Mouse (Mus musculus) skeletal muscle tissue, adult 2 months (tissue): Measurements from ENCODE around the gene Mif4gd.

ENCODE experiments used
- DNase-seq: peaks from one replicate; pipeline ENCODE4 v3.0.0-alpha.2; 2012; ENCODE audit warnings: low read depth, low spot score

The Mif4gd gene

DNA sequence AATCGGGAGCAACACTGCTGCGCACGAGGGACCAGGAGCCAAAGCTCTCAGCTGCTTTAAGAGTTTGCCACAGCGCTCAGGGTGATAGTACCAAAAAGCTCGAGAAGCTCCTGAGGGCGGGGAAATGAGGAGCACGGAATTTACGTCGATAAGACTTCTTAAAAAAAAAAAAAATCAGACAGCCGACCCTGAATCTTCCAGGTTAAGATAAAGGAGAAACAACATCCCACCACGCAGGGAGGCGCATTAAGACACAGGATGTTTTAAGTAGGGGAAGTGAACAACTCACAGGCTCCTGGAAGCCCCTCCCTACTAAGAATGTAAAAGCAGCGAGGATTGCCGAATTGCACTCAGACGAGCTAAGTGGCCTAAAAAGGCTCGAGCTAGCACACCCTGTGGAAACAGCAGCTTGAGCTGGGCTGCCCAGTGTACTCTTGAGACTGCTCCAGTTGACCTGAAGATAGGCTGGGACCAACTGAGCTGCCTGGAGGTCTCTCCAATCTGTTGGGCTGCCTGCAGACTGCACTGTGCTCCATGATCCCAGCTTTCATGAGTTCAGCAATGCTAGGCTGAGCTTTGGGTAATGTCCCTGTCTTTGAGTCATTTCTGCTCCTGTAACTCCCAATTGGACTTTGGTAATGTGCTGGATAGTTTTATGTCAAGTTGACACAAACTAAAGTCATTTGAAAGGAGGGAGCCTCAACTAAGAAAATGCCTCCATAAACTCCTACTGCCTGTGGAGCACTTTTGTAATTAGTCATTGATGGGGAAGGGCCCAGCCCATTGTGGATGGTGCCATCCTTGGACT is 573 bp upstream of the Mif4gd start:
- no peak for DNase-seq

DNA sequence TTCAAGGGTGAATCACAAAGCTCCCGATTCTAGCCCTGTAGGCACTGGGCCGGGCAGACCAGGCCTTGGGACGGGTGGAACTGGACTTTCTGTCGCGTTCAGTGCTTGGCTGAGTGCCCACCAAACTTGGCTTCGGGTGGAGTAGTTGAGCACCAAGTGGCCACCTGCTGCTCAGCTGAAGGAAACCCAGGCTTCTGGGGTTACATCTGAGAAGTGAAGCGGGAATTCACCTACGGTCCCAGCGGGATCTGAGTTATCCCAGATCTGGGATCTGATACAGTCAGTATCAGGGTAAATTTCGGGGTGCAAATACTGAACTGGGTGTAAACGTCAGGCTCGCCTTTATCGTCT is 735 bp downstream of the Mif4gd start:
- peak; percentile 87 for DNase-seq

DNA sequence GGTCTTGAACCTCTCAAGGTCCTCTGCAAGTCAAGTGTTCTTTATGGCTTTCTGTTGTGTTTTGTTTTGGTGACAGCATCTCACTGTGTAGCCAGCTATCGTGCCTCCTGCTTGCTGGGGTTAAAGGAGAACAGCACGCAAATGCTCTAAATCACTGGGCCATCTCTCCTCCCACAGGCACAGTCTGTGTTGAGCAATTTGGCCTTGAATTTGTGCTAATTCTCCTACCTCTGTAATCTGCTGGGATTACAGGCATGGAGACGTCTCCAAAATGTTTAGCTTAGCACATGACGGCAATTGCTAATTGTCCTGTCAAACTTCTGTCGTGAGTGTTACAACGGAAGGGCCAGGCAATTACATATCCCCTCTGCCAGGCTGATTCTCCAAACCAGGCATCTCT is 1.6 kb downstream of the Mif4gd start:
- no peak for DNase-seq

DNA sequence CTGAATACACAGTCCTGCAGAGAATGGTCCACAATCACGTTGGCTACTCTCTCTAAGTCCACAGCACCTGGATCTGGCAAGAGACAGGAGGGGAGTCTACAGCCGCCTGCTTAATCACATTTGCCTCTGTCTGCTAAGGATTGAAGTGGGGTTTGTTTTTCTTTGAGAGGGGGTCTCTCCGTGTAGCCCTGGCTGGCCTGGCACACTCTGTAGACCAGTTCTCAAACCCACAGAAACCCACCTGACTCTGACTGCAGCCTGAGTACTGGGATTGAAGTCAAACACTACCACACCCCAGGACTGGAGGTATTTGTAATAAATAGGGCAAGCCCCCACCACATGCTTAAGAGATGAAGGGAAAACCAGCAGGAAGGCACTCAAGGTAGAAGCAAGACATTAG is 3.2 kb downstream of the Mif4gd start:
- DNase-seq, result no peak

DNA sequence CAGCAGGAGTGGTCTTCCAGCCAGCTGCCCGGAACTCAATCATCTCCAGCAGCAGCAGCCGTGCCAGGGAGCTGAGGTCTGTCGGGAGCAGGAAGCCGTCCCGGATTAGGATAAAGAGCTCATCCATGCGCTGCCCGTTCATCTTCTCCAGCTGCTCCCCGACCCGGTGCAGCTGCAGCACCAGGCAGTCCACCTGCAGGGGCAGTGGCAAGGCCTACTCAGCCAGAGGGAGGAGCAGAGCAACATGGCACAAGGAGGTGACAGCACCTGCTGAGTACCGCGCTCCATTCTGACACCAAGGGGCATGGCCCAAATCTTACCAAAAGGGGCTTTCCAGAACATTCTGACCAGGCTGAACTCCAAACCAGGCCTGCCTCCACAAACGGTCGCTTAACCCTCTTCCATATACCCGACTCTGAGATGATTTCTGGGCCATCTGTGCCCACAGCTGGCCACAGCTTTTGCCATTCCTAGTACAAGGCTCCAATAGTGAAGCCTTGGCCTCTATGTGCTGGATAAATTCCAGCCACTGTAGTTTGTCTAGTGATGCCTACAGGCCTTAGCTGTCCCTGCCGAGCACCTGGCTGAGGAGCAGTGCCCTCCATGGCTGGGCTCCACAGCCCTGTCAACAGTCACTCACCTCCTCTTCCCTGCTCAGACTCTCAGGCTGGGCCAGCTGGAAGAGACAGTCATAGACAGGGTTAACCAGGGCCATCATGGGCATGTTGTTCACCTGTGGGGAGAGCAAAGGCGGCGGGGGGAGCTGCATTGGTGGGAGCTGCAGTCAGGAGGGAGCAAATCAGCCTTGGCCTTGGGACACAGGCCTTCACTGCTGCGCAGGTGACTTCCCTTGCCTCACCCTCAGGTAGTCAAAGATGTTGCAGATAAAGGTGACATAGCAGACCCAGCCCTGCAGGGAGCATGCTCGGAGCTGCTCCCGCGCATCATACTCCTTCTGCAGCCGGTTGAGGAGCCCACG is 4.1 kb downstream of the Mif4gd start:
- DNase-seq, result no peak

DNA sequence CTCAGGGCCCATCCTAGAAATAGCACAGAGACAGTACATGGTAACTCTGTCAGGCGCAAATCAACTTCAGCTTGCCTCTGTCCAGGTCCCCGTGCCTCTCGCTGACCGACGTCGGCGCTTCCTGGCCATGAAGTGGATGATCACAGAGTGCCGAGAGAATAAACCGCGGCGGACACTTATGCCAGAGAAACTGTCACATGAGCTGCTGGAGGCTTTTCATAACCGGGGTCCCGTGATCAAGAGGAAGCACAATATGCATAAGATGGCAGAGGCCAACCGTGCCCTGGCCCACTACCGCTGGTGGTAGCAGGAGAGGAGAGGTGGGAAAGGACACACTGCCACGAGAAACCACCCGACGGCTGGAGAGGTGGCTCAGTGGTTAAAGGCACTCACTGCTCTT is 6.0 kb downstream of the Mif4gd start:
- DNase-seq, result no peak

- no peak for DNase-seq
Observed at GRCm38 (mm10) chr11:115604304-115604696, 8.5 kb downstream of the Mif4gd start.

DNA sequence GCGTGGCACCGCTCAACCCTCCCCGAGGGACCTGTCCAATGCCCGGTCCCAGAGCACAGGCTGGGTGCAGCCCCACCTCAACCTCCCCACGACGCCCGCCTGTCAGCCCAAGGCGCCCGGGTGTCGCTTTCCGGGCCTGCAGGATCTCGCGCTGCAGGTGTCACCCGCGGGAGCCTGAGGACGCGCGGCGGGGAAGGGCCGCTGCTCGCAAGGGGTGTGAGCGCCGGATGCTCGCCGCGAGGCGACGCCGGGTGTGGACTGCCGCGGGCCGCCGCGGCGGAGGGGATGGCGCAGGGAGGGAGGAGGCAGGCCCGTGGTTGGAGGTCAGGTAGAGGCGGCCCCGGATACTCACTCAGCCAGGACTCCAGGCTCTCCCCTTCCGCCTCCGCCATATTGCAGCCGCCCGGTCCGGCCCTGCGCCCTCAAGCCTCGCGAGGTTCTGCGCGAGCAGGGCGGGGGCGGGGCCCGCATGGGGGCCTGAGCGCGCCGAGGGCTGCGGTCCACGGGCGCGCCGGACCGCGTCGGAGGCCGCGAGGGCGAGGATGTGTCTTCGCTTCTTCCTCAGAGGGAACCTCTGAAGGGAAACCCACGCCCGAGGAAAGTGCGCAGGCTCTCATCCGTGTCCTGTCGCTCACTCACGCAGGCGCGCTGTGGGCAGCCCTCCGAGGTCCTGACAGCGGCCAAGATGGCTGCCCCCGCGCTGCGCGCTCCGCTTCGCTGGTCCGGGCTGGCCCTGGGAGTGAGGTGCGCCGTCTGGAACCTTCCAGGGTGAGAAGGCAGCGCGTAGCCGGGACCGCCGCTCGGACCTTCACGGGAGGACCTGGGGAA is 9.1 kb downstream of the Mif4gd start, which contains the start of the genes Mrps7 and Gga3:
Mrps7 (plus strand) TSS at position 450 of the 828 bp plus-strand sequence.
Gga3 (minus strand) TSS at position 576 of the 828 bp plus-strand sequence.
- DNase-seq, result peak; percentile 84

- no peak for DNase-seq
Observed at GRCm38 (mm10) chr11:115603128-115603475, 9.7 kb downstream of the Mif4gd start.

DNA sequence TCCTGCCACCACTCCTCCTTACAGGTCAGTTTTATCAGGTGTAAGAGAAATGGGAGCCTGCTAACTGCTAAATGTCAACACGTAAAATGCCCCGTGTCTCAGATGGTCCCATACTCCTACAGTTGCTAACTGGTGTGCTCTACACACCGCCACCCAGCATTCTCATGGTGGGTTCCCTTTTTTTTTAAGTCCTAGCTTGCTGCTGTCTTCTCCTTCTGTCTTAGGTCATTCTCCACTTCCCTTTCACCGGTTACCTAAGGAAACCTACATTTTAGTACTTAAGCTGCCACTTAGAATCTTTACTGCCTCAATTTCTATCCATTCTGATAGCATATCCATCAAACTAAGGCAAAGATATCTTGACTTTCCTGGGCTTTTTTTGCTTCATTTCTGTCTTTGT is 11.6 kb downstream of the Mif4gd start:
- no peak for DNase-seq

DNA sequence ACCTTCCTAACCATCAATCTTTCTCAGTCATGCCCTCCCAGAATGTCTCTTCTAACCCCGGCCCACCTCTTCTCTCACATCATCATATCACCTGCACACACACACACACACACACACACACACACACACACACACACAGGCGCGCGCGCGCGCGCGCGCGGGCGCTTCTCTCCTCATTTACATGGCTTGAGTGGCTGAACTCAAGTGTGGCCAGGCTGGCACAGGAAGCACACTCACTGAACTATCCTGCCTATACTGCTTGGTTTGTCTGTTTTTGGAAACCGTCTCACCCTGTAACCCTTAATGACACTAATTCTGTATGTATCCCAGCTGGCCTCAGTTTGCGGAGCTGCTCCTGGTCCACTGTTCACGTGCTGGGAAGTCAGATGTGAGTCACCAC is 12.0 kb downstream of the Mif4gd start:
- no peak for DNase-seq

GRCm38 (mm10) chr11:115599722-115600121 is 13.0 kb downstream of the Mif4gd start:
- DNase-seq, result no peak

DNA sequence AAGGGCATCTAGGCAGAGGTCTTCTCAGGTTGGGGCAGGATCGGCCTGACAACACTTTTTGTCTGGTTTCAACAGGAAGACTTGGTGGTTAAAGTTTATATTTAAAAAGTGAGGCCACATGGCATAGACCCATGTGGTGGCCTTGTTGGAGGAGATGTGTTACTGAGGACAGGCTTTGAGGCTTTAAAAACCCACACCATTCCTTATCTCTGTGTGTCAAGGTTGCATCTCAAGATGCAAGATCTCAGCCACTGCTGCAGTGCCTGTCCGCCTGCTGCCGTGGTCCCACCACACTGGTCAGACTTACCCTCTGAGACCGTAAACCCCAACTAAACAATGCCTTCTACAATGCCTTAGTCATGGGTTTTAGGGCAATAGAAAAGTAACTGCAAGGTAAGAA is 14.5 kb downstream of the Mif4gd start:
- no peak for DNase-seq

- no peak for DNase-seq
Observed at GRCm38 (mm10) chr11:115595209-115595608, 17.6 kb downstream of the Mif4gd start.

DNA sequence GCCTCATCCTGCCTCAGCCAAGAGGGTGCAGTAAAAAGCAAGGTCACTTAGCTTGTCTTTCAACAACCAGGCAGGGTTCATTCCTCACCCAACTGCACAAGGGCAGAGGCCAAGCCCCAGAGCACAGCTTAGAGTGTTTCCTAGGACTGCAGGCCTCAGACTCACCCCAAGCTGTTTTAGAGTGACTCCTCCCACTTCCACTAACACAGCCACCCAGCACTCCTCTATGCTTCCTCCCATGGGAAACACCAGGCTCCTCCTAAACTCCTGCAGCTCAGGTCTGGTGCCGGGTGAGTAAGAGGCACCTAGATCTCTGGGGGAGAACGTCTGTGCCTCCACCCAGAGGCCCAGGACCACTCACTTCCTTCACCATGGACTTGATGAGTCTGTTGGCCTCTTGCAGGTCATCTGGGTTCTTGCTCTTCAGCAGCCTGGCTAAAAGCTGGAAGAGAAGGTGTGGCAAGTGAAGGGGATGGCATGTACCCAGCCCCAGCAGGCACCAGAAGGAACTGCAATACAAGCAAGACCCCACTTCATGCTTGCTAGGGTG is 22.2 kb downstream of the Mif4gd start:
- no peak for DNase-seq

DNA sequence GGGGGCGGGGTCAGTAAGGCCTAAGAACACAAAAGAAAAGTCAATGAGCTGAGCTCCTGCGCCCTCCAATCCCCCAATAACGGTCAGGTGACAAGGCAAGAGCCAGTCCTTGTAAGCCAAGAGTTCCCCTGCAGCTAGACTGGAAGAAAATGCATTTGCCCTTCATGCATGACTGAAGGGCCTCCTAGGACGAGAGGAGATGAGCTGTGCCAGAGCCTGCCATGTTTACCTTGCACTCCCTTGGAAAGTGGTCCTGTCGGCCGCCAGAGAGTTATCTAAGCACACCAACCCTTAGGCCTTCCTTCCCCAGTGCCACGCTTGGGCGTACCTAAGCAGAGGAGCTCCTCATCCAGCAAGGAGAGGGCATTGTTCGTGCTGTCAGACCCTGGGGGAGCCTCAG is 24.8 kb downstream of the Mif4gd start:
- no peak for DNase-seq

GRCm38 (mm10) chr11:115586403-115586802 is 26.4 kb downstream of the Mif4gd start:
- no peak for DNase-seq

GRCm38 (mm10) chr11:115585573-115586100 is 27.1 kb downstream of the Mif4gd start:
- DNase-seq, result no peak

- DNase-seq, result no peak
Observed at GRCm38 (mm10) chr11:115584376-115585073, 28.2 kb downstream of the Mif4gd start.

DNA sequence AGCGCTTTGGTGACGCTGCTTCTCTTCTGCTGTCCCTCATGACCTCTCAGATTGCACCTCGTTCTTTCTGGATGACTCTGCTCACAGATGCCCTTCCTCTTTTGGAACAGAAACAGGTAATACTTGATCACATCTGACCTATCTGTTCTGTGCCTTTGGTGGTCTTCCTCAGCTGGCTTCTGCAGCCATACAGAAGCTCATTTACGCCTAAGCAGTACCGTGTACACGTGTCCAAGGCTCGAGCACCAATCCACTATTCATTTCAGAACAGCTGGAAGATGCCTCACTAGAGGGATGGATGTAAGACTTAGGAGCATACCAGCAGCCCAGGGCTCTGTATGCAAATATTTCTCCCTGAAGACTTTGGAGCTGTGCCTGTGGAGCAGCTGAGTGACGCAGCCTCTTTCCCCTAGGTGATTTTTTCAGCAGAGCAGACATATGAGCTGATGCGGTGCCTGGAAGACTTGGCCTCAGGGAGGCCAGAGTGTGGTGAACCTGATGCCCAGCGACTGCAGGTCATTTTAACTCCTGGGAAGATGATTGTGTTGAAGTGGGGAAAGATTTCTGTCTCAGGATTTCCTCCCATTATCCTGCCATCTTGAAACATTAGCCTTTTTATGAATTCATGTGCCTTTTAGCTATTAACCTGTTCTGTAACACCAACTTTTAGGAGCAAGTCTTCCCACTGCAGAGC is 29.7 kb downstream of the Mif4gd start:
- no peak for DNase-seq
